Mouse (Mus musculus) megakaryocyte, embryonic 14.5 days (primary cell): ENCODE data around the gene Txndc2. TPM values are rescaled to one million over a fixed set of nuclear protein-coding genes. Genes with fewer than 3 reads are reported as not detected.

Experiments
- H3K27me3 ChIP-seq: replicated peaks from 2 replicates; pipeline ENCODE3; 2012; ENCODE audit warnings: inconsistent platforms
- H3K36me3 ChIP-seq: replicated peaks from 2 replicates; pipeline ENCODE3; 2012; ENCODE audit warnings: low read length, inconsistent platforms, mixed read lengths
- H3K4me1 ChIP-seq: 2 replicates; pipeline ENCODE4 v1.6.1; 2012; ENCODE audit warnings: inconsistent platforms
- H3K4me3 ChIP-seq: replicated peaks from 2 replicates; pipeline ENCODE3; 2012; ENCODE audit warnings: moderate library complexity, mild to moderate bottlenecking, inconsistent platforms
- H3K9me3 ChIP-seq: 2 replicates; pipeline ENCODE4 v1.6.1; 2012; ENCODE audit warnings: inconsistent platforms
- FLI1 ChIP-seq: IDR thresholded peaks from 2 replicates; pipeline ENCODE4 v1.6.1; 2012; ENCODE audit warnings: low read length, inconsistent platforms, mixed read lengths
- GATA1 ChIP-seq: IDR thresholded peaks from 3 replicates; pipeline ENCODE4 v1.6.1; 2012; ENCODE audit warnings: mixed read lengths, low read length, inconsistent platforms, borderline replicate concordance
- polyA plus RNA-seq: library from polyadenylated mRNA; stranded (reverse); fragments of >175 nt; gene quantifications from 2 replicates; pipeline ENCODE4 v1.2.3, GENCODE M21; 2012; ENCODE audit warnings: low replicate concordance; ENCODE audit not compliant: insufficient read depth

Txndc2 gene
- polyA plus RNA-seq: not detected in 2 replicates

DNA sequence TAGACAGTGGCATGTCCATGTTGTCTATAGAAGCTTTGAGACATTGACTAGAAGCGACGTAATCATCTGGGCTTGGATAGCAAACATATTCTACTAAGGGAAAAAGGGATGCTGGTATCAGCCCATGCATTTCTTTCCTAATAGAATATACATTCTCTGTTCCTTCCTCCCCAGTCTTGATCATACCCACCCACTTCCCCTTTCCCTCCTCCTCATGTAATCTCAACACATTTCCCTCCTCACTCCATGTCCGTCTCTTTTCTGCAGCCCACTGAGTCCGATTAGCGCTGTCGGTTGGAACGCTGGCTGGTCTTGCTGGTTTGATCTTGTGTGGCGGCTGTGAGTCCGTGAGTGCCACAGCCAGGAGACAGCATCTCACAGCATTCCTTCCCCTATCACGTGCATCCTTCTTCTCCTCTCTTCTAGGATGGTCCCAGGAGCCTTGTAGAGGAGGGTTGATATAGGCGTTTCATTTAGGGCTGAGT, at the start of gene Txndc2:
TSS of gene Txndc2 (minus strand) at position 435 of the 485 bp plus-strand sequence.
- peak within 1 kb of the TSS; percentile 19 for H3K4me3 ChIP-seq
- peaks cover 32% of the 10 kb centered on the region for H3K27me3 ChIP-seq
- H3K4me1 ChIP-seq: peaks cover 27% of the 10 kb centered on the region
- no peak for TF ChIP-seq GATA1
- TF ChIP-seq FLI1: no peak
- no peaks in the 10 kb centered on the region for H3K36me3 ChIP-seq
- H3K9me3 ChIP-seq: peaks cover 22% of the 10 kb centered on the region

DNA sequence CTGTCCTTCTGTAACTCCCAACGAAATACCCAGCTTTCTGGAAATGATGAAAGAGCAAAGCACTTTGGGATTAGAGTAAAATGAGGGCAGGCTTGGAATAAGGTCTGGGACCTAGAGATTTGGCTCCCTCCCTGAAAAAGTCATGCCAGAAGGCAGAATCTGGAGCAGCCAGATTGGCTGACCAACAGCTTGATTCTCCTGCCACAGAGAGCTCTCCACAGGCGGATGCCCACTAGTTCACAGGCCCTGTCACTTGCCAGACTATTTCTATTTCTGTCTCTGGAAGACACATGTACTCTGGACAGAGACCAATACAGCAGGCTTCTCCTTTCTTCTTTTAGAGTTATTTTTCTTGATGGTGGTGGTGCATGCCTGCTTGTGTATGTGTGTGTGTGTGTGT, 41.8 kb upstream of the Txndc2 start:
- no peaks in the 10 kb centered on the region for H3K36me3 ChIP-seq
- TF ChIP-seq GATA1 (no peak), FLI1 (no peak)
- H3K27me3 ChIP-seq: no peaks in the 10 kb centered on the region
- no peaks in the 10 kb centered on the region for H3K9me3 ChIP-seq
- no peak overlapping the region for H3K4me3 ChIP-seq
- peaks cover 22% of the 10 kb centered on the region for H3K4me1 ChIP-seq

DNA sequence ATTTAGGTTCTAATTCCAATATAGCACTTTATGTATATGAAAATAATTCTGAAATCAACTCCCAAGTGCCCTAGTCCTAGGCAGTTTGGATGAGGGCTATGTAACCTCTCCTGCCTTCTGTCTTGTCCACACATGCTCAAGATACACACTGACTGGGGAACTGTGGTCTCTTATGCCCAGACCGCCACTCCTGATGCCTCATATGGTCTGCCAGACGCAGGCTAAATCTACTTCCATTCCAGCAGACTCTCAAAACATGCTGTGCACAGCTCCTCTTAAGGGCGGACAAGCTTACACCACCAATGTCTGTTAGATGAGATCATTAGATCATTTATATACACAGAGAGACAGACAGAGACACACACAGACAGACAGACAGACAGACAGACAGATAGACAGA, 41.3 kb upstream of the Txndc2 start:
- H3K36me3 ChIP-seq: no peaks in the 10 kb centered on the region
- H3K4me3 ChIP-seq: no peak overlapping the region
- no peaks in the 10 kb centered on the region for H3K9me3 ChIP-seq
- peaks cover 22% of the 10 kb centered on the region for H3K4me1 ChIP-seq
- no peaks in the 10 kb centered on the region for H3K27me3 ChIP-seq
- TF ChIP-seq FLI1: no peak
- TF ChIP-seq GATA1: no peak

DNA sequence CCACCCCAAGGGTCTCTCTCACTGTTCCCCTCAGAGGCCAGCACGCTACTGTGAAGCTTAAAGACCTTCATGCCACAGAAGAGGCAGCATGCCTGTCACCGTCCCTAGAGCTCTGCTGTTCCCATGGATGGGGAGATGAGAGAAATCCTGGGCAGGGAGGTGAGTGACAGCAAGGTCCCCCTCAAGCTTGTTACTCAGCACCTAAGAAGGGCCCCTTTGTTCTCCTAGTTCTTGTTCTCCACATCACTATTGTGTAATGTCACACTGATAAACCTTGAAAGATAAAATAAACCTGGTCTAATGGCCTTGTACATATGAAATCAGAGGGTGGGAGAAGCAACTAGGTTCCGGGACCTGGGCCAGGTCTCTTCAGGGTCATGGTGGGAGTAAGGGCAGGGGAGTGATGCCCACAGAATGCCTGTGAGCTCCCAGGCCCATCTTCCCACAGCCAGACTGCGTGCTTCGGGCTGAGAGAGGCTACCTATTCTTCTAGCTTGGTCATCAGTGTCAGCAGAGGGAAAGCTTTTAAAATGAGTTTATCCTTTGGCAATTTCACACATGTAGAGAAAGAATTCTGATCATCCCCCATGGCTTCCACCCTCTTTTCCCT, 40.2 kb upstream of the Txndc2 start:
- Histone ChIP-seq H3K27me3 (no peaks in the 10 kb centered on the region), H3K9me3 (no peaks in the 10 kb centered on the region), H3K4me3 (no peak overlapping the region), H3K36me3 (no peaks in the 10 kb centered on the region), H3K4me1 (peaks cover 25% of the 10 kb centered on the region)
- TF ChIP-seq FLI1: no peak
- TF ChIP-seq GATA1: no peak

DNA sequence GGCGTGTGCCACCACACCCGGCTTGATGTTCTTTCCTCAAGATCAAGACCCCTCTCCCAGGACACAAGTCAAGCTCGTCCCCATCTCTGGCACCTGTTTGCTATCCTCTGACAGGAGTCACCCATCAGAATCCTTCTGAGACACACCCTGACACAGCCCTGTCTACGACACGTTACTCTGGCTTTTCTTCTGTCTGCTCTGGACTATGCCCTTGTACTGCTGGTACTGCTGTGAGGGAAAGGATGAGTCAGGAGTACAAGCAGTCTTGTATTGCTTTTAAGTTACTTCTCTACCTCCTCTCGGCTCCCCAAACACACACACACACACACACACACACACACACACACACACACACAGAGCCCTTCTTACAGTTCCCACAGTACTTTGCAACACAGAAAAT, 39.5 kb upstream of the Txndc2 start:
- H3K4me1 ChIP-seq: peaks cover 27% of the 10 kb centered on the region

DNA sequence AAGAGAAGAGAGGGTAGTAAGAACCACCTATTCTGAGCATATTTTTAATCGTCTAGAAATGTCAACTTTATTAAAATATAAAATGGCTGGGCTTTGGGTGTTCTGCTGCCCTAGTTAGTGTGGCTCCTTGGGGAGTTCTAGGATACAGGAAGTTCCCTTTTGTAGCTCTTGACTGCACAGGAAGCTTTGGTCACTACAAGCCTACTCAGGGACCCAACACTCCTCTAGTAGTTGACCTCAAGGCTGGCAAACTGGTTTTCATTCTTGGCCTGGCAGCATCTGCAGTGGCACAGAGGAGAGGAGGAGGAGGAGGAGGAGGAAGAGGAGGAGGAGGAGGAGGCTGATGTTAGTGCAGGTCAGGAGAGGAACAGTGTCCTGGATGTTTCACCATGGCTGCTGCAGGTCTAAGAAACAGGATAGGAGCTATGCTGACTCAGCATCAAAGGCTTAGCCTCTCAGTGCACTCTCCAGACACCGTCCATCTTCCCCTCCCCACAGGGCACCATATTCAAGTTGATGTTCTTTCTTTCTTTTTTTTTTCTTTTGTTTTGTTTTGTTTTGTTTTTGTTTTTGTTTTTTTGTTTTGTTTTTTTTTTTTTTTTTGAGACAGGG, 38.9 kb upstream of the Txndc2 start:
- peaks cover 2% of the 10 kb centered on the region for H3K27me3 ChIP-seq
- peak overlapping the region; percentile 31 for H3K4me3 ChIP-seq
- H3K4me1 ChIP-seq: peaks cover 30% of the 10 kb centered on the region
- TF ChIP-seq FLI1: no peak
- no peak for TF ChIP-seq GATA1
- H3K9me3 ChIP-seq: no peaks in the 10 kb centered on the region
- H3K36me3 ChIP-seq: no peaks in the 10 kb centered on the region

More for the DNA sequence above, 39.5 kb upstream of the Txndc2 start:
- TF ChIP-seq GATA1 (no peak), FLI1 (no peak)
- H3K4me3 ChIP-seq: no peak overlapping the region
- no peaks in the 10 kb centered on the region for H3K36me3 ChIP-seq
- peaks cover under 1% of the 10 kb centered on the region for H3K27me3 ChIP-seq
- no peaks in the 10 kb centered on the region for H3K9me3 ChIP-seq

DNA sequence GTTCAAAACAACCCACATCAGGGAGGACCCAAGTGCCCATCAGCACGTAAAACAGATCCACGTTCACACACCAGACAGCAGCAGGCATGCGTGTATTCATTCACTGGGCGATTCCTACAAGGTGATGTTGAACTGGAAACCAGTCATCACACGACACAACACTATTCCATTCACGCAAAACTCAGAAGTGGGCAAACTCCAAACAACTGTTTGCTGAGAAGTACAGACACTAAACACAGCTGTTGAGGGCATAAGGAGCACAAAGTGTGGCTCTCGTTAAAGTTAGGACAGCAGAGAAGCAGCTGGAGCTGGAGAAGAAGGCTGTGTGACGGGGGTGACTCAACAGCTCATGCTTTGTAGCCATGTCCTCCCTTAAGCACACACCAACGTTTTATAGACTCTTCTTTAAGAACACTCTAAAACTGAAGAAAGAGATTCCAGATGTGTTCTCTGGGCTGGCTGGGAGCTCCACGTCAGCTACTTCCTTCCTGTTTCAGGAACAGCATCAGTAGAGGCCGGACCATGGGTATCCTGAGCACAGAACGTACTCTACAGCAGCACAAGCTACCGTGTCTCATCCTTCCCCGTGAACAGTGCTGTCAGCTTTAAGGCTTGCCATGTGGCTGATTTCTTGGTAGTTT, 38.0 kb upstream of the Txndc2 start:
- Histone ChIP-seq H3K36me3 (no peaks in the 10 kb centered on the region), H3K27me3 (peaks cover 4% of the 10 kb centered on the region), H3K9me3 (no peaks in the 10 kb centered on the region), H3K4me3 (peak overlapping the region; percentile 59), H3K4me1 (peaks cover 38% of the 10 kb centered on the region)
- TF ChIP-seq GATA1 (no peak), FLI1 (no peak)

DNA sequence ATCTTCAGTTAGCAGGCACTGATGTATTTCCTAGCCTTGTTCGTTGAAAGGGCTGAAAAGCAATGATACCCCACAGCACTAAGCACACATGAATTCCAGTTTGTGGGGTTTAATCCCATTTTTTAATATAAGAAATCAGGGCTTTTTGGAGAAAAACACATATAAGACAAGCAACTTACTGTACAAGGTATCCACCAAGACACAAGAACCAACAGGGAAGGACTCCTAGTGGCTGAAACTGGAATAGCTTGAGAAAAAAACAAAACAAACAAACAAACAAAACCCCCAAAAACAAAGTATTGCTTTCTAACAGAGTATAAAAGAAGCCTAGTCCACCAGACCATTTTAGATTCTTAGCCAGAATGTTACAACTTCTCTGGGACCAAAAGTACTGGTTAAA, 35.8 kb upstream of the Txndc2 start:
- Histone ChIP-seq H3K27me3 (peaks cover 4% of the 10 kb centered on the region), H3K9me3 (no peaks in the 10 kb centered on the region; the same call in 1 of the 2 replicates), H3K4me3 (no peak overlapping the region), H3K4me1 (peaks cover 55% of the 10 kb centered on the region), H3K36me3 (no peaks in the 10 kb centered on the region)
- no peak for TF ChIP-seq GATA1
- TF ChIP-seq FLI1: no peak

DNA sequence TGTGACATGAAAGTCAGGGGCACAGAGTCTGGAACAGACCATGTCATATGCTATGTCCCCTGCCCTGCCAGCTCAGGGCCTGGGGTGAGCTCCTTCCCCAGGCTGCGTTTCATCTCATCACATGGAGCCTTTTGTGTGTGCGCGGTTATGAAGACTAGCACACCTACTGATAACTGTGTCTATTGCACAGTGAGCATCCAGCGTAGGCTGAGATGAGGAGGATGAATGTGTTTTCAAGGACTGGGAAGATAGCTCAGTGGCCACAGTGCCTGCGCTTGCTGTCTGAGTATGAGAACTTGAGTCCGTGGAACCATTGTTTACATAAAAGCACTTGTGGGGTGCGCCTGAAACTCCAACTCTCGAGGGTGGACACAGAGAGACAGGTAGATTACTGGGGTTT, 34.6 kb upstream of the Txndc2 start:
- Histone ChIP-seq H3K27me3 (peaks cover 4% of the 10 kb centered on the region), H3K4me3 (no peak overlapping the region), H3K9me3 (no peaks in the 10 kb centered on the region; the same call in 1 of the 2 replicates), H3K36me3 (no peaks in the 10 kb centered on the region), H3K4me1 (peaks cover 50% of the 10 kb centered on the region)
- no peak for TF ChIP-seq FLI1
- no peak for TF ChIP-seq GATA1

DNA sequence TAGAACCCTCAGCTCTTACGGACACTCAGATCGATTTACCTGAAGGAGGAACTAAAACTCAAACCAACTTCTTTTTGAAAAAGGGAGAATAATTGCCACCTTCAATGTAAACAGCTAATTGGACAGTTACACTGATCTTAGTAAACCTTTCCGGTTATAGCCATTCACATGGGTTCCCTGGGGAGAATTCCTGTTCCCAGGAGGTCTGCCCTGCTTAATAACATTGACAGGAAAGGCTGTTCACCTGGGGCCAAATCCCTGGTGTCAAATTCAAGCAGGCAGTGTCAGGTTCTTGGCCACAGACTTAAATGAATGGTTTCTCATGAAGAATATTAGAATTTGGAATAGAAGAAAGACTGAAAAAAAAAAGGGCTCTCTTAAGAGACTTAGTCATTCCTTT, 34.0 kb upstream of the Txndc2 start:
- H3K27me3 ChIP-seq: peaks cover 4% of the 10 kb centered on the region
- H3K4me1 ChIP-seq: peaks cover 46% of the 10 kb centered on the region
- no peak overlapping the region for H3K4me3 ChIP-seq
- no peaks in the 10 kb centered on the region; the same call in 1 of the 2 replicates for H3K9me3 ChIP-seq
- H3K36me3 ChIP-seq: no peaks in the 10 kb centered on the region
- TF ChIP-seq GATA1 (no peak), FLI1 (no peak)
